Mouse (Mus musculus) midbrain, embryonic 13.5 days (tissue): ENCODE data around the gene Tmem191c. TPM values are rescaled to one million over a fixed set of nuclear protein-coding genes. Genes with fewer than 3 reads are reported as not detected.

Experiments used
- ATAC-seq: fragments of 200-750 bp; cut with Nextera tagmentation; 2 replicates; pipeline ENCODE4 v1.8.0; 2017; ENCODE audit warnings: mild to moderate bottlenecking, moderate TSS enrichment, moderate library complexity
- H3K27ac ChIP-seq: fragments of 300-500 bp; sonication (generic); 2 replicates; pipeline ENCODE4 v1.5.1; 2015; ENCODE audit warnings: inconsistent platforms, mild to moderate bottlenecking, moderate library complexity
- H3K27me3 ChIP-seq: fragments of 300-500 bp; sonication (generic); 2 replicates; pipeline ENCODE4 v1.6.1; 2015; ENCODE audit warnings: mild to moderate bottlenecking, inconsistent platforms
- H3K36me3 ChIP-seq: fragments of 300-500 bp; sonication (generic); 2 replicates; pipeline ENCODE4 v1.6.1; 2015; ENCODE audit warnings: mild to moderate bottlenecking, inconsistent platforms
- H3K4me1 ChIP-seq: fragments of 300-500 bp; sonication (generic); replicated peaks from 2 replicates; pipeline ENCODE4 v1.6.1; 2015; ENCODE audit warnings: inconsistent platforms
- H3K4me2 ChIP-seq: fragments of 300-500 bp; sonication (generic); replicated peaks from 2 replicates; pipeline ENCODE4 v1.6.1; 2015; ENCODE audit warnings: moderate library complexity, mild to moderate bottlenecking, inconsistent platforms
- H3K4me3 ChIP-seq: fragments of 300-500 bp; sonication (generic); replicated peaks from 2 replicates; pipeline ENCODE4 v1.5.1; 2015; ENCODE audit warnings: mild to moderate bottlenecking, inconsistent platforms
- H3K9ac ChIP-seq: fragments of 300-500 bp; sonication (generic); replicated peaks from 2 replicates; pipeline ENCODE4 v1.6.1; 2015; ENCODE audit warnings: mild to moderate bottlenecking, inconsistent platforms
- H3K9me3 ChIP-seq: fragments of 300-500 bp; sonication (generic); 2 replicates; pipeline ENCODE4 v1.6.1; 2016; ENCODE audit warnings: mild to moderate bottlenecking, inconsistent platforms
- WGBS: fragments of 180-500 bp; shearing (Covaris S2); methylation state at CpG from one replicate; pipeline ENCODE4 v1.1.7; 2015; 5-methylcytosine and 5-hydroxymethylcytosine counted together
- polyA plus RNA-seq: library from polyadenylated mRNA; unstranded; fragments of >200 nt; fragmentation: Nextera tagmentation; extraction: Ambion mirVana; gene quantifications from 2 replicates; pipeline ENCODE4 v1.2.1, GENCODE M21; 2015

The Tmem191c gene
- polyA plus RNA-seq, 1 experiment from 2014 or later = 28.1 TPM

GRCm38 (mm10) chr16:17303521-17304245 is 27.8 kb downstream of the Tmem191c start:
- no peaks in the 10 kb centered on the region for H3K9me3 ChIP-seq
- peaks cover 93% of the 10 kb centered on the region for H3K36me3 ChIP-seq

GRCm38 (mm10) chr16:17307461-17307860 is 31.6 kb downstream of the Tmem191c start:
- no peak overlapping the region for H3K4me3 ChIP-seq
- H3K27me3 ChIP-seq = no peaks in the 10 kb centered on the region
- no peak overlapping the region for H3K9ac ChIP-seq
- WGBS = 93% methylated on average over 5 of the region's 5 CpGs
- H3K9me3 ChIP-seq = no peaks in the 10 kb centered on the region
- no peaks in the 10 kb centered on the region for H3K4me1 ChIP-seq
- peaks cover 93% of the 10 kb centered on the region for H3K36me3 ChIP-seq
- H3K4me2 ChIP-seq = no peak overlapping the region
- H3K27ac ChIP-seq = no peak overlapping the region
- ATAC-seq = no peak

More at GRCm38 (mm10) chr16:17303521-17304245, 27.8 kb downstream of the Tmem191c start:
- Histone ChIP-seq H3K9ac (no peak overlapping the region), H3K4me3 (no peak overlapping the region), H3K27me3 (no peaks in the 10 kb centered on the region), H3K4me2 (no peak overlapping the region), H3K27ac (no peak overlapping the region), H3K4me1 (no peaks in the 10 kb centered on the region)
- 84% methylated on average over 5 of the region's 5 CpGs for WGBS
- no peak for ATAC-seq

DNA sequence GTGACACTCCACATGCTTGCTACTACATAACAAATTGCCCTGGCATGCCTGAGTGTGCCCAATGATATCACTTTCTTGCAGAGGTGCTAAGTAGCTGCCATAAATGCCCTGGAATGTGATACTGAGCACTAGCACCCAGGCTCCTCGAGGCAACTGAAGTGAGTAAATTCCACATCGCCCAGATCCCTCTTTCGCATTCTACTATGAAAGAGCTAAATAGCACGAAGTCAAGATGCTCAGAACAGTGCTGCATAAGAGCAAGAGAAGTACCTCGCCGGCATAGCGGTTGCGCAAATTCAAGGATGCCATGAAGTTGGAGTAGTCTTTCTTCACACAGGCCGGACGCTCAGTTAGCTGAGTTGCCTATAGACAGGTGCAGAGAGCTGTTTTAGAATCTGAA is 33.2 kb downstream of the Tmem191c start:
- Histone ChIP-seq H3K9ac (no peak overlapping the region), H3K27ac (no peak overlapping the region), H3K9me3 (no peaks in the 10 kb centered on the region), H3K36me3 (peaks cover 93% of the 10 kb centered on the region), H3K4me3 (no peak overlapping the region), H3K4me2 (no peak overlapping the region), H3K4me1 (no peaks in the 10 kb centered on the region), H3K27me3 (no peaks in the 10 kb centered on the region)
- 94% methylated on average over 10 of the region's 10 CpGs for WGBS
- ATAC-seq = no peak

GRCm38 (mm10) chr16:17312531-17312930 is 36.7 kb downstream of the Tmem191c start:
- Histone ChIP-seq H3K4me2 (no peak overlapping the region), H3K4me3 (no peak overlapping the region), H3K9me3 (no peaks in the 10 kb centered on the region), H3K27me3 (no peaks in the 10 kb centered on the region), H3K27ac (no peak overlapping the region), H3K9ac (no peak overlapping the region), H3K4me1 (no peaks in the 10 kb centered on the region), H3K36me3 (peaks cover 94% of the 10 kb centered on the region)
- ATAC-seq = no peak
- WGBS = 98% methylated on average over 5 of the region's 5 CpGs

DNA sequence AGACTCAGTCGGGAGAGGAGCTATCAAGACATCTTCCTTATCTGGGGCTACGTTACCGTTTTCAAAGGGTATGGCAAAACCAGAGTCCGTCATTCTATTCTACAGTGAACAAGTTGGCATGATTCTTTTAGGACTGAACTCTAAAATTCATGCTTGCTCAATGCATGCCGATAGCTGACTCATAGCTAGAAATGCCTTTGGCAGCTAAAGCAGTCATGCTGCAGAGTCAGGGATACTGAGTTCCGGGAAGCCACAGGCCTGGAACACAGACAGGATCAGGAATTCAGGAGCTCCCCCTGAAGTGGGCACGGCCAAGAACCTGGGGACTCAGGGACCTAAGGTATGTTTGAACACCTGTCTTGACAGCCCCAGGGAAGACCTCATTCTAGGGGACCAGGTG is 40.7 kb downstream of the Tmem191c start:
- Histone ChIP-seq H3K4me2 (no peak overlapping the region), H3K36me3 (peaks cover 88% of the 10 kb centered on the region), H3K27ac (no peak overlapping the region), H3K4me1 (no peaks in the 10 kb centered on the region), H3K27me3 (no peaks in the 10 kb centered on the region), H3K9ac (no peak overlapping the region), H3K9me3 (no peaks in the 10 kb centered on the region), H3K4me3 (no peak overlapping the region)
- no peak for ATAC-seq
- WGBS = 94% methylated on average over 7 of the region's 7 CpGs

DNA sequence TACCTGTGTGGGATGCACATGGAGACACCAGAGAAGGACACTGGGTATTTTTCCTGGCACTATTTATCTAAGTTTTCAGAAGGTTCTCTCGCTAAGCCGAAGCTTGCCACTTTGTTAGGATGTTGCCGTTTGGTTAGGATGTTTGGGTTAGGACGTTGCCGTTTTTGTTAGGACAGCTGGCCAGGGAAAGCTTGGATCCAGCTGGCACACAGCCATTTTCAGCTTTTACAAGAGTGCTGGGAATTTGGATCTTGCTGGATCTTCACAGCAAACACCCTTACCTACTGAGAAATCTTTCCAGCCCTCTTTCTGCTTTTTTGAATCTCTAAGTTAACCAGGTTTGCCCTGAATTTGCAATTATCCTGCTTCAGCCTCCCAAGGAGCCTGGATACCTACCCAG is 45.6 kb downstream of the Tmem191c start:
- WGBS = 82% methylated on average over 5 of the region's 5 CpGs

DNA sequence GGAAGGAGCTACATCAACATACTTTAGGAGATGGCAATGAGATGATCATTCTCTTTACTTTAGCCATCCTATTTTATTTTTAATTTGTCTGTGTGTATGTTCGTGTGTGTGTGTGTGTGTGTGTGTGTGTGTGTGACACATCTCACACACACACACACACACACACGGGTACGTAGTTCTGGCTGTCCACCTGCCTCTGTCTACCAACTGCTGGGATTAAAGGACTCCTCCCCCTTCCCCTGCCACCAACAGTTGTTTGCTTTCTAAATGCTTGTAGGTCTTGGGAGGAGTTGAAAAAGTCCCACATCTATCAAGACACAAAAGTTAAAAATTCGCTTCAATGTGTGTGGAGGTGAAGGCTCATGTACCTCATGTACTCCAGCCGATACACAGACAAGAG is 48.9 kb downstream of the Tmem191c start:
- no peaks in the 10 kb centered on the region for H3K4me1 ChIP-seq
- no peak overlapping the region for H3K4me2 ChIP-seq
- no peaks in the 10 kb centered on the region for H3K27me3 ChIP-seq
- no peak for ATAC-seq
- H3K27ac ChIP-seq = no peak overlapping the region
- 92% methylated on average over 5 of the region's 5 CpGs for WGBS
- H3K4me3 ChIP-seq = no peak overlapping the region
- H3K9ac ChIP-seq = no peak overlapping the region
- peaks cover 73% of the 10 kb centered on the region for H3K36me3 ChIP-seq
- H3K9me3 ChIP-seq = no peaks in the 10 kb centered on the region

More for the DNA sequence above, 45.6 kb downstream of the Tmem191c start:
- ATAC-seq = no peak
- H3K9me3 ChIP-seq = no peaks in the 10 kb centered on the region
- H3K27me3 ChIP-seq = no peaks in the 10 kb centered on the region
- H3K36me3 ChIP-seq = peaks cover 90% of the 10 kb centered on the region
- no peak overlapping the region for H3K9ac ChIP-seq
- no peak overlapping the region for H3K4me3 ChIP-seq
- H3K4me2 ChIP-seq = no peak overlapping the region
- H3K27ac ChIP-seq = no peak overlapping the region
- H3K4me1 ChIP-seq = no peaks in the 10 kb centered on the region

- H3K9ac ChIP-seq = no peak overlapping the region
- H3K27me3 ChIP-seq = no peaks in the 10 kb centered on the region
- H3K4me2 ChIP-seq = no peak overlapping the region
- no peak overlapping the region for H3K27ac ChIP-seq
- no peaks in the 10 kb centered on the region for H3K9me3 ChIP-seq
- H3K4me3 ChIP-seq = no peak overlapping the region
- 92% methylated on average over 2 of the region's 2 CpGs for WGBS
- no peak for ATAC-seq
- no peaks in the 10 kb centered on the region for H3K4me1 ChIP-seq
- peaks cover 69% of the 10 kb centered on the region for H3K36me3 ChIP-seq
These were observed 50.2 kb downstream of the Tmem191c start for GRCm38 (mm10) chr16:17326064-17326463.

GRCm38 (mm10) chr16:17329848-17330570 is 54.1 kb downstream of the Tmem191c start:
- H3K27me3 ChIP-seq = no peaks in the 10 kb centered on the region
- H3K27ac ChIP-seq = no peak overlapping the region
- no peak overlapping the region for H3K9ac ChIP-seq
- H3K9me3 ChIP-seq = no peaks in the 10 kb centered on the region
- peaks cover 32% of the 10 kb centered on the region for H3K36me3 ChIP-seq
- H3K4me3 ChIP-seq = no peak overlapping the region
- no peak for ATAC-seq
- 75% methylated on average over 1 of the region's 1 CpGs for WGBS
- H3K4me2 ChIP-seq = no peak overlapping the region
- no peaks in the 10 kb centered on the region for H3K4me1 ChIP-seq

DNA sequence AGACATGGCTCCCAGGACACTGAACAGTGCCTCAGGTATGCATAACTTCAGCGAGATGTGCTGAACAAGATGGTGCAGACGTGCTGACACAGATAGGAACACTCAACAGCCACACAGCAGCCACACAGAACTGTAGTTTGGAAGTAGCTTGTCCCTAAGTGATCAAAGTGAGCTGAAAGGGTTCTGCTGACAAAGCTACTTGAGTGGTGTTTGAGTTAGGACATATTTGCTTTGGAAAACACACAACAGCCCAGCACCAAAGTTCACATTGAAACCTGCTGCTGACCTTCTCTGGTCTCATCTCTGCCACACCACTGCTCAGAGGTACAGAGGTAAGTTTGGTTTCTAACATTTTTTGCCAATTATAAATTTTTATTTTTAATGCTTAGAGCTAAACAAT is 55.2 kb downstream of the Tmem191c start, which contains the start of gene Serpind1:
TSS of gene Serpind1 (plus strand) at position 256 of the 400 bp plus-strand sequence.
- peaks cover 26% of the 10 kb centered on the region for H3K36me3 ChIP-seq
- WGBS = 80% methylated on average over 2 of the region's 2 CpGs
- H3K9me3 ChIP-seq = no peaks in the 10 kb centered on the region
- H3K4me3 ChIP-seq = no peak within 1 kb of the TSS
- H3K4me2 ChIP-seq = no peak within 1 kb of the TSS
- no peaks in the 10 kb centered on the region for H3K4me1 ChIP-seq
- H3K27ac ChIP-seq = no peak within 1 kb of the TSS
- H3K27me3 ChIP-seq = no peaks in the 10 kb centered on the region
- ATAC-seq = no peak
- no peak within 1 kb of the TSS for H3K9ac ChIP-seq

DNA sequence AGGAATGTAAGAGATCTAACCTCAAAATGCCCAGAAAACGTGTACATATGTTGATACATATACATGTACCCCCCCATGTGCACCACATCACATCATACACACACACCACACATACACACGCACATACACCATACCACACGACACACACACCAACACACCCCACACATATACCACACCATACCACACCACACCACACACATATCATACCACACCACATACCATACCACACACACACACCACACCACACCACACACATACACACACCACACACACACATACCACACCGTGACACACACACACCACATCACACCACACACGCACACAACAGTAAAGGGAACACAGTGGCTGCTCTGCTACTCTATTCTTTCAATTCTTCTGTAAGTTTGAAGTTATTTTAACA is 56.0 kb downstream of the Tmem191c start:
- Histone ChIP-seq H3K4me2 (no peak overlapping the region), H3K4me1 (no peaks in the 10 kb centered on the region), H3K27me3 (no peaks in the 10 kb centered on the region), H3K36me3 (peaks cover 24% of the 10 kb centered on the region), H3K9ac (no peak overlapping the region), H3K9me3 (no peaks in the 10 kb centered on the region), H3K4me3 (no peak overlapping the region), H3K27ac (no peak overlapping the region)
- 87% methylated on average over 5 of the region's 5 CpGs for WGBS
- no peak for ATAC-seq
